Mouse (Mus musculus) embryo, embryonic 10 days (tissue): Measurements from ENCODE around the gene Fxyd2.
A peak's percentile ranks its signal among the peaks of the same experiment; 100 is the strongest.

Experiments
- DNase-seq: peaks from one replicate; pipeline ENCODE4 v3.0.0-alpha.2; 2015; ENCODE audit warnings: low spot score

Gene Fxyd2

GRCm38 (mm10) chr9:45399434-45399833 lies at the start of gene Fxyd2:
Gene Fxyd2 (plus strand): TSS chr9:45399669.
- DNase-seq = no peak

- no peak for DNase-seq
Measured at GRCm38 (mm10) chr9:45349851-45350250, 49.6 kb upstream of the Fxyd2 start.

DNA sequence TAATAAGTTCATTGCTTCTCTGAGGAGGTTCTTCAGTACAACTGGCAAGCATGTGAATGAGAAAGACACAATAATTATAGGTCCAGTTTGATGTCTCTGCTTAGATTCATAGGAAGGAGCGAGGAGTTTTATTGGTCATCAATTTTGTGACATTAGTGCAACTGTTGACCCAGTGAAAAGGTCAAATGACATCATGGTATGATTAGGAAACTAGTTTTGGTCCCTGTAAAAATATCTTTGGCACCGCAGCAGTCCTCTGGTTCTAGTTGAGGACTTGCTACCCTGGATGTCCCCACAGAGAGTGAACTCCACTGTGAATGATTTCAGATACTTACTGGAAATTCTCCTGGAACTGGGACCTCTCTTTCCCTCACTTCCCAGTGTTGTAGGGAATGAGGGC lies 44.3 kb upstream of the Fxyd2 start:
- no peak for DNase-seq

- no peak for DNase-seq
Measured at GRCm38 (mm10) chr9:45358356-45358755, 41.1 kb upstream of the Fxyd2 start.

DNA sequence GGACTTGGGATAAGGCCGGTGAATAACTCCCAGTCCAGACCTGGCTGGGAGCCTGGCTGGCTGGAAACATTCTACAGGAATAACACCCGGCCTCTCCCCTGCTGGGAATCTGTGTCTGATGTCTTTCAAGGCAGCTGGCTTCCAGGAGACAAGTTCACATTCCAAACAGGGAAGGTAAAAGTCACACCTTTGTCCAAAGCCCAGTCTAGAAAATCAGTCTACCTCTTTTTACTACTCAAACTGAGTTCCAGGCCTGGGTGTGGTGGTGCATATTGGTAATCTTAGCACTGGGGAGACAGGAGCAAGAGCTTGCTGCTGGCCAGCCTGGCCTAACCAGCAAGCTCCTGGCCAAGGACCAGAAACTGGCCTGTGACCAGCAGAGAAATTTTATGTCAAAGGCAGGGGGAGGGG lies 37.4 kb upstream of the Fxyd2 start:
- no peak for DNase-seq

- DNase-seq = no peak
Measured at GRCm38 (mm10) chr9:45363639-45364214, 35.7 kb upstream of the Fxyd2 start.

- DNase-seq = no peak
Measured at GRCm38 (mm10) chr9:45367716-45368115, 31.8 kb upstream of the Fxyd2 start.

DNA sequence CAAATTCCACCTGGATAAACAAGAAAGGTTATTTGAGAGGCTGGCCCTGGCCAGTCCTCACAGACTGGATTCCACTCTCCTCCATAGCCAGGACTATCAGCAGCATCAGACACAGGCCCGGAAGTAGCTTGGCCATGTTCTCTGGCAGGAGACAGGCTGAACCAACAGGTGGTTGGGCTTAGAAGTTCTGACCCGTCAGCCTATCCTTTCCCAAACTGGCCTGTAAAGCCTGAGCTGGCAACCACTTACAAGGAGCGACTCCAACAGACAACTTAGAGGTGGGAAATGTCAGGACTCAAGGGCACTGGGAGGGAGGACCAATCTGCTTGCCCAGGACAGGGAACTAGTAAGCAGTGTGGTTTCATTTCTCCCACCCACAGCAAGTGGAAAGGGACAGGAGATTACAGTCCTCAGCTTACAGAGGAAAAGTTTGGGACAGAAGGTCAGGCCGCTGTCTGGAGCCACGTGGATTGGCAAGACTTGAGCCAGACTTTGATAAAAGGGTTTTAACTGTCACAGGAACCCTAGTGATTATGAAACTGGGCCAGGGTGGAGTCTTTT lies 31.0 kb upstream of the Fxyd2 start:
- DNase-seq = peak; percentile 46

DNA sequence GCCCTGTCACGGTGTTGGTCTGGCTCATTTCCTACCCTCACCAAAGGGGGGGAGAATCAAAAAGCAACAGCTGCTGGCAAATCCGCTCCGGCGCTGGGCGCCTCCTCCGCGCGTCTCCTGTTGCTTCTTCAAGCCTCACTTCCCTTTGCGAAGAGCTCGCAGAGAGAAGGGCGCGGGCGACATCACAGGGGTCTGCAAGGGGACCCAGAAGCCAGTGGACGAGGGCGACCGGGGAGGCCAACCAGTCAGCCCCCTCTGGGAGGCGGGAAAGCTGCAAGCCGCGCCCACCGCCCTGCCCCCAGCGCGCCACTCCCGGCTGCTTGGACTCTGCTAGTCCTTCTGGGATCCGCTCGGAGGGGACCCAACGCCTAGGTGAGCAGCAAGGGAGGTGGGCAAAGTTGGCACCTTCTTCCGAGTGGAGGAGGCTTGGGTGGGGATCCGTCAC lies 29.3 kb upstream of the Fxyd2 start, which contains the start of gene Fxyd6:
Gene Fxyd6 (plus strand): TSS at position 69 of the 445 bp plus-strand sequence.
- peak; percentile 87 for DNase-seq

GRCm38 (mm10) chr9:45370616-45371336 lies 28.7 kb upstream of the Fxyd2 start:
- peak; percentile 53 for DNase-seq

DNA sequence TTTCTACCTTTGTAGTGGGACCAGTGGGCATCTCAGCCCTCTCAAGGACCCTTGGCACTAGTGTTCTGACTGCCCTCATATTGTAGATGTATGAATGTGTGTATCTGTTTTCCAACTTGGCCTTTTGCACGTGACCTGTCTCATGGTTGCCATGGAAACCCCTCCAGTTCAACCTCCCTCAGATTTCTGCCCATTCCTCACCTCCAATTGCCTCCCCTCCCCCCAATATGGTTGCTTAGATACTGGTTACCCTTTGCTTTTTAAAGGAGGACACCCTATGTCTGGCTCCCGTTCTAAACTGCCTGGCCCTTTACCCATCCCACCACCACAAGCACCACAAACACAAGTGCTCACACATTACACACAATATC lies 28.1 kb upstream of the Fxyd2 start:
- DNase-seq = peak; percentile 61

- no peak for DNase-seq
Measured at GRCm38 (mm10) chr9:45373896-45374295, 25.6 kb upstream of the Fxyd2 start.

- no peak for DNase-seq
Measured at GRCm38 (mm10) chr9:45374988-45375502, 24.4 kb upstream of the Fxyd2 start.

DNA sequence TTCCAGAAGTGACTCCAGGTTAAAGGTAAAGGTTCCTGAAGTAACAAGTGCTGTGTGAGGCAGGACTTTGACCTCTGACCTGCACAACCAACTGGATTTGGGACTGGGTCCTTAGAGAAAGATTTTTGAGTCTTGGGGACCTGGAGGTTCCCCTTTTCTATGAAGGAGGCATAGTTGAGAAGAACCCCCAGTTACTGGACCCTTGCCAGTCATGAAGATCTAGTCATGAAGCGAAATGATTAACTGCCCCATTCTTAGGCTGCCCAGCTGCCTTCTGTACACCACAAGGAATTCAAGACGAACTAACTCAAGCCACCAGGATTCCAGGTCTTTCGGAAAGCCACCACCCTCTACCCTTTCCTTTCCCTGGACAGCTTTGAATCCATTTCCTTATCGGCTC lies 23.0 kb upstream of the Fxyd2 start:
- no peak for DNase-seq

- no peak for DNase-seq
Measured at GRCm38 (mm10) chr9:45376883-45377282, 22.6 kb upstream of the Fxyd2 start.

- no peak for DNase-seq
Measured at GRCm38 (mm10) chr9:45380411-45381251, 18.8 kb upstream of the Fxyd2 start.

DNA sequence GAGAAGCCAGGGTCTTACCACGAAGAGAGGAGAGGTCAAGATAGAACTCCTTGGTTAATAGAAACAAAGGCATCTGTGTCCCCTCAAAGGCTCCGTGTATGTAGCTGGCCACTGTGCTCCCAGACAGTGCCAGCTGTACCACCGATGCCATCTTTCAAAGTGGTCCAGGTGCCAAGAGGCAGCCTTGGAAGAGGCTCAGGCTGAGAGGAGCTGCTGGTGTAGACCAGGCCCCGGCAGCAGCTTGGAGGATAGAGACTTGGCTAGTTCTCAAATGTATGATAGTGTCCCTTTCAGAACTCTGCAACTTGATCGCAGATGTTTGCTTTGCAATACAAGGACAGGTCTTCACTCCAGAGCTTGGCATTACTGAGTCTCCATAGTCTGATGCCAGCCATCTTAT lies 17.1 kb upstream of the Fxyd2 start:
- DNase-seq = no peak

DNA sequence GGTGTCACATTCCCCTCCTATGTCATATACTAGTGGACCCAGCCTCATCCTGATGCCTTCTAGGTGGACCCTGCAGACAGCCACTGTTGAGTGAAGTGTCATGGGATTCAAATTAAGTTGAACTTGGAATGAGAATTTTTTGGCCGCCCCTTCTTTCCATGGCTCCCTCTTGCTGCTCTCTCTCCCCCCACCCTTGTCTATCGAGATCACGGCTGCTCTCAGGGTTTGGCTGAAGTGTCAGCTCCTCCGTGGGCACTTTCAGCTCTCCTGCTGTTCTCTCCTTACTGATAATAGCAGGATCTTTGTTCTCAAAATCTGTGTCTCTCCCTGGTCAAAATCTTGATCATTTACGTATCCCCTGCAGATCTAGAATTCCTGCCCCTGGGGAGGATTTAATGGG lies 16.6 kb upstream of the Fxyd2 start:
- DNase-seq = no peak

GRCm38 (mm10) chr9:45383883-45384282 lies 15.6 kb upstream of the Fxyd2 start:
- DNase-seq = no peak

DNA sequence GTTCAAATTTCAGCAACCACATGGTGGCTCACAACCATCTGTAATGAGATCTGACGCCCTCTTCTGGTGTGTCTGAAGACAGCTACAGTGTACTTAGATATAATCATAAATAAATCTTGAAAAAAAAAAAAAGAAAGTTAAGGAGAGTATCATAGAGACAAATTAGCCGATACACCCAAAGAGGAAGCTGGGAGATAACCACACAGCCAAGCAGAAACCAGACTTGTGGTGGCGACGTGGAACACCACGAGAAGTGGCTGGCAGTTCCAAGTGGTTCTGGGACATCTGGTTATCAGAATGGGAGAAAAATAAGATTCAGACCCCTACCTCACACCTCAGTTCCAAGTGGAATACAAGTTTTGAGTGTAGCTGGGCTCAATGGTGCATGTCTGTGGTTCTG lies 12.8 kb upstream of the Fxyd2 start:
- DNase-seq = no peak

DNA sequence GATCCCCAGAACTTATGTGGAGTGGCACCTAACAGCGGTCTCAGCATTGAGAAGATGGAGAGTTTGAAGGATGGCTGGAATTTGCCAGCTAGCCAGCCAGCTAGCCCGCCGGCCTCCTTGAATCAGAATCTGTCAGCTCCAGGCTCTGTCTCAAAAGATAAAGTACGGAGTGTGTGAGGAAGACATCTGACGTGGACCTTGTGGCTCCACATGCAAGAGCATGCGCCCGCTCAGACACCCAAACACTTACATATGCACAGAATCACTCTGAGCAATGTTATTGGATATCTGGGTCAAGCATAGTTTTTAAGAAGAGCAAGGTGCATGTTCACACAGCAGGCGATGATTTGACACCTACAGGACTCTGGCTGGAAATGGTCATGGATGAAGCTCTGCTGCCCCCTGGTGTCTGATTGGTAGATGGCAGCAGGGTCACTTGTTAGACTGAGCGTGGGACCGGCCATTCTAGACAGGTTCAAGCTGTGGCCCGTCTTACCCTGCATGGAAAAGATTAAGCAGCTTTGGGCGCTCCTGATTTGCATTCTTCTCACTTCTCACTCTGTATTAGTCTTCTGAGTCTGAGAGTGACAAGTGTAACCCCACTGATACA lies 11.0 kb upstream of the Fxyd2 start:
- DNase-seq = peak; percentile 90

DNA sequence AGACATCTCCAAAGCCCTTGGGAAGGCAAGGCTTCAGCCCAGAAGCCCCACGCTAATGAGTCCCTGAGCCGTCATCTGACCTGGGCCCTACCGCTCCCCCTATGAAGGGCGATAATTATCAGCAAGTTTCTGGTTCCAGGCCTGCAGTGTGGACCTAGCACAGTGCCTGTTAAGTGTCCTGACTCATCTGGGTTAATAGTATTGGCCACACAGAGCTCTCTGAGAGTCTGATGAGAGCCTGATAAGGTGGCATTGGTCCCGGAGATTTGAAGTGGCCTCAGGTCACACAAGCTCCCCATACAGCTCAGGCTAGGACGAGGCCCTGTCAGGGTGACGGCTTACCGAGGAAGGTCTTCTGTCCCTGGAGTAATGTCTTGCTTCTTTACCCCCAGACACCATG lies 9.9 kb upstream of the Fxyd2 start:
- no peak for DNase-seq
